Mouse (Mus musculus): ENCODE data around the gene Tfap2a.

Gene Tfap2a

DNA sequence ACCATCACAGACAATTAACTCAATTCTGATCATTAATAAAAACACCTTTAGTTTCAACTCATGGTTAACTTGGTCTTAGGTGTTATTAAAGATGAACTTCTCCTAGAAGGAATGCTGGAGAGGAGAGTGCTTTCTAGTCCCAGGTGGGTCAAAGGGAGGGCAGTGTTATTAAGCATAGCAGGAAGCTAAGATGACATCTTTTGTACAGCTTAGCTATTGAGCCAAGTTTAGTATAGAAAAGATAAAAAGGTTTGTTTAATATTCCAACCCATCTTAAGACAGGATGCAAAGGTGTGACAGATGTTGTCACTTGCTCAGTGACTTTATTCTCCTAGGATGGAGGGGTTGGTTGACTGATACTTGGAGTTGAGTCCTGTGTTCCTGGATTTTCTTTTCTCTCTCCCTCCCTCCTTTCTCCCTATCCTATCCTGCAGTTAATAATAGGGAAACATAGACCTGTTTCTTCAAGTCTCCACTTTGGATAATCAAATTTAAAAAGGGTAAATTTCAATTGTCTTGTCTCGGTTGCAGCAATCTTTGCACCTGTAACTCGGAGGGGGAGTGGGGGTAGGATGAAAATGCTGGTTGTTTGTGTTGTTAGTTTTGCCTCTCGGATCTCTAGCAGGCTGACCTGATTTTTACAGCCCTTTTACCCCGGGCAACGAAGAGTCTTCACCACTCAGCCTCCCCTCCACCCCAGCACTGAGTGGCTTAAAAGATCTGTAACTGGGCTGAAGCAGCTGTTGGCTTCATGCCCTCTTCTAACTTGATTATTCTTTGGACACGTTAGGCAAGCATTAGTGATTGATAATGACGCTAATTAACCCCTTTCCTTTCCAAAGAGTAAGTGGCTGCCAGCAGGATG lies 26.3 kb downstream of the Tfap2a start:
- no peak for DNase-seq (ENCODE audit: low read depth)

DNA sequence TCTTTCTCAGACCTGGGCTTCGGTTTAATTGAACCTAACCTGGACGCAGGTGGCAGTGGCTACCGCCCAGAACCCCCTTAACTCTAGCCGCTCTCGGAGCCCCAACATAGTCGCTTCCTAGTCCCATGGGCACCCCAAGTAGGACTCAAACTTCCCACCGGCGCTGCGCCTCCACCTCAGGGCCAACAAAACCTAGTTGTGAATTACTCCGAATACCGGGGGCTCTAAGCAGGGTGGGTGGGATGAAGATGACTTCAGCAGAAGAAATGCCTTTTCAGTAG lies 28.2 kb downstream of the Tfap2a start:
- no peak for DNase-seq (ENCODE audit: low read depth)

DNA sequence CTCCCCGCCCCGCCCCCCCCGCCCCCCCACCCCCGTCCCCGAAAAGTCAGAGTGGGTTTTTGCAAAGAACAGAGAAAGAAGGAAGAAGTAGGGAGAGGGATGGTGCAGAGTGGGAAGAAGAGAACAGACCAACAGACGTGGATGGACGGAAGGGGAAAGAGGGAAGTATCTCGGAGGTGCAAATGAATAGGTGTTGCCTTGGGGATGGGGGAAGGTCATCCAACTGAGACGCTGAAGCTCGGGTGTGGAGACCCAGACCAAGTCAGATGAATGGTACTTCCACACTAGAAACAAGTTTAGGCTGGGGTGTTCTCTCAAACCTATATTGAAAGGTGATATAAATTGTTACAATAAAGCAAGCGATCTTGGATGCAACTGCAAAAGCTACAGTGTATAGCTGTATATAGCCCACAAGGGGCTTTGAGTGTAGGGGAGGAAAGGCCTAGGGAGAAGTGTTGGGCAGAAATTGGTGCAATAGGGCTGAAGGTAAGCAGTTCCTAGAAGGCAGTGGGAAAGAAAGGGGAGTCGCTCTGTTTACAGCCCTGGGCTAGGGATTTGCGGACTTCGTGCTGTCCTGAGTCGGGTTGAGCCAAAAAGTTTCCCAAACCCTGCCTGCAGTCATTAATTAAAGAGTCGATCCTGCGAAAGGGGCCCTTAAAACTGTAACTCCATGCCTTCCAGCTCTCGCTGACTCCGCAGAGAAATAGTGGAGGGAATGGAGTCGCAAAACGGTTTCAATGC lies 28.7 kb downstream of the Tfap2a start:
- DNase-seq (ENCODE audit: low read depth): no peak

- DNase-seq (ENCODE audit: low read depth): no peak
Observed at GRCm38 (mm10) chr13:40708913-40709312, 29.3 kb downstream of the Tfap2a start.

DNA sequence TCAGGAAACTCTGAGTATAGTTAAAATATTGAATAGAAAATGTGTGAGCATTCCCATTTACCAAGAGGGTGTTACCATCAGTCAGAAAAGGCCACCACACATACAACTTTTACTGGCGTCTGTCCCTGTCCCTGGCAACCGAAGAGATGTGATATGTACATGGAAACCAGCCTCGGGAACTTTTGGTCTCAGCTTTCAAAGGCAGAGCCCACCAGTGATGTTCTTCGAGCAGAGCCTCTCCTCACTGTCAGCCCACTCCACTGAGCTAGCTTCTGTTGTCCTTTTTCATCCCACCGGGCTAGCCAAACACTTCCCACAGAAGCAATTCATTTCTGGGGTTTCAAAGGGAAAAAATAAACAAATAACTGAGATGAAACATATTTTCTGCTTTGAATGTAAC lies 29.9 kb downstream of the Tfap2a start:
- no peak for DNase-seq (ENCODE audit: low read depth)

- DNase-seq (ENCODE audit: low read depth): no peak
Observed at GRCm38 (mm10) chr13:40707646-40708045, 30.5 kb downstream of the Tfap2a start.

DNA sequence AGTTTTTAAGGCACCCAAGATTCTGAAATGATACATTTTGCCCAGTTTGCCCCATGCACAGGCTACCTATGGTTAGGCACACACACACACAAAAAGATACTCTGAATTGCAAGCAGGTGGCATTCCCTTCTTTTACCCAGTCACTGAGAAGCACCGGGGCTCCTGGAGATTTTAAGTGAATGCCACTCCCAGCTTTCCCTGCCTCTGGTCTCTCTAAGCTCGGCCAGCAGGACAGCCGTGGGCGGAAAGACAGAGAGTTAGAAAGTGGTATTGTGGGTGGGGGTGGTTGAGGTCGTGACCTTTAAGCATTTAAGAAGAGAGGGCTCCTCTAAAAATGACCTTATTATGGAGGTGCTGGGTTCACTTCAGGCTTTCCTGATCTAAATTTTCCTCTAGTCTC lies 31.6 kb downstream of the Tfap2a start:
- no peak for DNase-seq (ENCODE audit: low read depth)

GRCm38 (mm10) chr13:40705821-40706425 lies 32.3 kb downstream of the Tfap2a start:
- no peak for DNase-seq (ENCODE audit: low read depth)

- no peak for DNase-seq (ENCODE audit: low read depth)
Observed at GRCm38 (mm10) chr13:40704864-40705455, 33.2 kb downstream of the Tfap2a start.

- no peak for DNase-seq (ENCODE audit: low read depth)
Observed at GRCm38 (mm10) chr13:40703982-40704501, 34.1 kb downstream of the Tfap2a start.

DNA sequence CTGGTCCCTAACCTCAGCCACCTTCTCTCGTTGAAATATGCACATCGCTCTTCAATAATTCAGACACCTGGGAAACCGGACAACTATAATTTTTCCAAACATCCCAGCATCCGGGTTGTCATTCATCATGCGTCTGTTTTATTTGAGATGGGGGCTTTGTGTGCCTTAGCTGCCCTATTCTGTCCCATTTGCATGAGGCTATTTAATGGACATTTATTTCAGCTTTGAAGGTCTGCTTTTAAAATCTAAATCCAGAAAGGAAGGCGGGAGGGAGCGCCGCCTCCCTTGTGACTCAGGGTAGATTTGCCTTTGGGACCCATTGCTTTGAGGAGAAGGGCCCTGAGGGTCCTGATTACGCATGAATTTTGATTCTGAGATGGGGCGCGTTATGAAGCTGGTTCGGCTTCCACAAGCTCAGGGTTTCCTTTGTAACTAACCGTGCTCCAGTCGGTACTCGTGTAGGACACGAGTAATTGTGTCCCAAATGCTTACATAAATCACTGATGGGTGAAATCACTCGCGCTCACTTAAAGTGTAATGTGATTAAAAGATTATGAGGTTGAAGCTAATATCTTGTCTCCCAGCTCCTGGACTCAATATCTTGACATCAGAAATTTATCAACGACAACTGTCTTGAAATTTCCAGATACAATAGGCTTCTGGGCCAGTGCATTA lies 34.9 kb downstream of the Tfap2a start:
- DNase-seq (ENCODE audit: low read depth): no peak

DNA sequence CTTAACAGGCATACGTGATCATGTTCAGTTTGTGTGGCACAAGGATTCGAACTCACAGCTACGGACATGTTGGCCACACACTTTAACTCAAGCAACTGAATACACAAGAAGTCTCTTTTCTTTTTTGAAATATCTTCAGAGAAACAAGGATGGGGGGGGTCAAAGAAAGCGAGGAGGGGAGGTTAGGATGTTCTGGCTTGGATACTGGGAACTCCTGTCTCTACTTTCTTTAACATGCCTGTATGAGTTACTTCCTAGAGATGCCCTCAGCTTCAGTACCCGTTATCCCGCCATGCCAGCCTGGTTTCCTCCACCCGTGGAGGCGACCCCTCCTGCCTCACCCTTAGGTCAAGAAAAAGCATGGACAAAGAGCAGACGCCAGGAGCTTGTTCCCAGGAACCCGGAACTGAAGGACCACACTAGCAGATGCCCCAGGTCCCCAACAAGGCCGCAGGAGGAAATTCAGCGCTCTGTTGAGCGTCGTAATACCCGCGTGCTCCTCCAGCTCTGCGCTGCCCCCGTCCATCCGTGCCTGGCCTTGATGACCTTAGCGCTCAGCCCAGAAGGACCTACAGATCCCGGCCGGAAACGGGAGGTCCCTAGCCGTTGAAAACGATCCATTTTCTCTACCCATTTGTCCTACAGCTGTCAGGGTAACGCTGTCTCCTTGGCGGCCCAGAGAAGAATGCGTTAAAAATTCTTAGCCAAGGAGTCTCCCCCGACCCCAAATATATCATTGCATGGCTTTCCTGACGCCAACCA lies 35.6 kb downstream of the Tfap2a start:
- no peak for DNase-seq (ENCODE audit: low read depth)

DNA sequence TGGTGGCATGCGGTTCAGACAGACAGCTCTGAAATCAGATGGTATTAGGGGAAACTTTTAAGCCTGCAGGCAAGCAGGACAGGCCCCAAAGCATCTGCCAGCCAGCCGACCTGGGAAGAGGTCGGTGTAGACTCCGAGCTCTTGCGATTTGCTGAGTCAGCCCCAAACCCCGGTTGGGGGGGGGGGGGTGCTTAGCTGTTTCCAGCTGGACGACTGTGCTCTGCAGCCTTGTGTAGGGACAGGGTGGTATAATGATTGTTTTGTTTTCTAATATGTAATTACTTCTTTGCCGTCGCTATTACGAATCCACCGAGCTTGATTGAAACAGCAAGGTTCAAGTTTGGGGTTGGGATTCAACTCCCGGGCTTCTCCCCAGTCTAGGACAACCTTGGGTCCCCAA lies 36.5 kb downstream of the Tfap2a start:
- DNase-seq (ENCODE audit: low read depth): no peak

- DNase-seq (ENCODE audit: low read depth): no peak
Observed at GRCm38 (mm10) chr13:40685790-40686189, 52.4 kb downstream of the Tfap2a start.

GRCm38 (mm10) chr13:40676730-40677129 lies 61.4 kb downstream of the Tfap2a start:
- peak; percentile 1 for DNase-seq (ENCODE audit: low read depth)

All from naive thymus-derived CD4-positive, alpha-beta T cell, adult 2 months (primary cell).